Mouse (Mus musculus) lung, postnatal 36 days (tissue): Measurements from ENCODE around the gene Rapgef6.
A peak's percentile ranks its signal among the peaks of the same experiment; 100 is the strongest.
"Not testable (repeated sequence)": the region's sequence is repeated elsewhere in the genome, so short reads cannot be mapped to it uniquely, and the experiment has no call there.

Experiments
- DNase-seq: peaks from one replicate; pipeline ENCODE4 v3.0.0; 2022; ENCODE audit warnings: mixed read lengths

Rapgef6 gene

DNA sequence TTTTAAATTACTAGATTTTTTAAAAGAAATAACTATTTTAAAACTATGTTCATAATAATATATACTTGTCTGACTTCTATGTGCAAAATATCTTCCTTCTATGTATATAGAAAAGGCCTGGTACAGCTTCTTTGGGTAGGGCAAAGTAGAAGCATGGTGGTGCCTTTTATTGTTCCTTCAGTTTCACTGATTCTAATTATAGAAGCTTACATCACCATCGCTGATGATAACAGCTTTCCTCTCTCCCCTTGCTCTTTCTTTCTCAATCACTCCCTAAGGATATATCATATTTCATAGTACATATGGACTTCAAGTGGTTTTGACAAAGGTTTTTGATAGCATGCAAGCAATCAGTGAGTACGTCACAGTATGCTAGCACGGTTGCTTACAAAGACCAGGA, 69.9 kb downstream of the Rapgef6 start:
- DNase-seq, result no peak

DNA sequence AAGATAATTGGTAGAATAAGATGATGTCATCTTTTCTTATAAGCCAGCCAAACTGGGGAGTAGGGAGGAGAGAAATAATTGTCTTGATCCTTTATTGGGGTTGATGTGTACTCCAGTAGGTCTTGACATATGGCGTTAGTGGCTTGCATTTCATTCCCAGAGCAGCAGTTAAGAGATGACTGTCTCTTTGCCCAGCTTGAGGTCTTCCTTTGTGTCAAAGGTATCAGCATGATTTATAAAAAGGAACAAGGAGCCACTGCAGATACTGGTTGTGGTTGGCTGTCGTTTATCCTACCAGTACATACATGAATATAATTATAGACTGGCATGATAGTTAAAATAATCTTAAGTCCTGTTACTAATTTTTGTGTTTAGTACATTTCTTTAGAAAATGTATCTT, 71.4 kb downstream of the Rapgef6 start:
- no peak for DNase-seq

GRCm38 (mm10) chr11:54595053-54595452, 72.4 kb downstream of the Rapgef6 start:
- no peak for DNase-seq

- no peak for DNase-seq
Measured at GRCm38 (mm10) chr11:54595905-54596555, 73.4 kb downstream of the Rapgef6 start.

- no peak for DNase-seq
Measured at GRCm38 (mm10) chr11:54597902-54598447, 75.3 kb downstream of the Rapgef6 start.

DNA sequence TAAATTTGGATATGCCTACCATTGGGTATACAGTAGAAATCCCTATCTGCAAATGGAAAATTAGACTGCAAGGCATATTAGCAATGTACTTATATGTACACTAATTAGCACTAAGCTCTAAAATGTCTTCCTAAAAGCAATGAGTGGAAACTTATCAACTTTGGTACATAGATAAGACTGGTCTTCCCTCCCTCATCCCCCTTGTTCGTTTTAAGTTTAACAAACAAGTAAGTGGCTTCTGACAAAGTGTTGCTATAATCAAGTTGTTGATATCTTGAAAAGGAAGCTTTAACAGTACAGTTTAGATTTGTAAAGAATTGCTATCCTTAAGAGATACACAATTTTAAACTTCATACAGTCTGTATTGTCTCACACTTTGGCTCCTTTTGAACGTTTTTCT, 78.5 kb downstream of the Rapgef6 start:
- no peak for DNase-seq

DNA sequence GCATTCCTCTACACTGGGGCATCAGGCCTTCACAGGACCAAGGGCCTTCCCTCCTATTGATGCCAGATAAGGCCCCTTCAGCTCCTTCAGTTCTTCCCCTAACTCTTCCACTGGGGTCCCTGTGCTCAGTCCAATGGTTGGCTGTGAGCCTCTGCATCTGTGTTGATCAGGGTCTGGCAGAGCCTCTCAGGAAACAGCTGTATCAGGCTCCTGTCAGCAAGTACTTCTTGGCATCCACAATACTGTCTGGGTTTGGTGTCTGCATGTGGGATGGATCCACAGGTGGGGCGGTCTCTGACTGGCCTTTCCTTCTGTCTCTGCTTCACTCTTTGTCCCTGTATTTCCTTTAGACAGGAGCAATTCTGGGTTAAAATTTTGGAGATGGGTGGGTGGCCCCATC, 80.1 kb downstream of the Rapgef6 start:
- not testable (repeated sequence) for DNase-seq

- no peak for DNase-seq
Measured at GRCm38 (mm10) chr11:54604415-54604814, 81.8 kb downstream of the Rapgef6 start.

DNA sequence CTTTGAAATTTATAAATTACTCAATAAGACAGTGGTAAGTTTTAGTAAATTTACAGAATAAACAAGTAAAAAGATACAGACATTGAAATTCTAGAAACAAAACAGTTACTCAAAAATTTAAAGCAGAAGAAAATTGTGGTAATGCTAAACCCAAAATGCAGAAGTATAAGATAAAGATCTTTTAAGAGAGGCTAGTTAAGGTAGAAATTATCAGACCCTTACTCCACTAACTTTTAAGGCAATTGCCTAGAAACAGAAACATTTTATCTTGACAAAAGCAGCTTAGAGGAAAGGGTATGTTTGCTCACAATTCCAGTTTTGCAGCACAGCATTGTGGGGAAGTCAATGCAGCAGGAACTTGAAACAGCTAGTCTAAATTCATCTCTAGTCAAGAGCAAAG, 91.0 kb downstream of the Rapgef6 start:
- no peak for DNase-seq

GRCm38 (mm10) chr11:54614560-54614959, 91.9 kb downstream of the Rapgef6 start:
- DNase-seq, result peak; percentile 9

- DNase-seq, result peak; percentile 7
Measured at GRCm38 (mm10) chr11:54618841-54619240, 96.2 kb downstream of the Rapgef6 start.

DNA sequence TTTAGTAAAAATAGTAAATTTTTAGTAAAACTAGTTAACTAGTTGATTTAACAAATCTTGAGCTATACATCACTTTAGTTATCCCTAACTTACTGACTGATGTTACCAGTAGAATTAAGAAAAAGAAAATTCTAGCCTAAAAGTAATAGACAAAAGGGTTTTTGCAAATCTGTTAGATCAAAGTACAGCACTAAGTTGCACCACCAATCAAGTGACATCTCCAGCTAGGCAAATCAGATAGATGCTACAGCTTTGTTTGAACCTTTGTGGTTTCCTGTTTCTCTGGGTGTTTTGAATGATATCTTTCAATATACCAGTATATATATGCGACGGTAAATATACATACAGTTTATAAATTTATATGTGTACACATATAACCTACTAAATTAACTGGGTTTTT, 99.1 kb downstream of the Rapgef6 start:
- no peak for DNase-seq

GRCm38 (mm10) chr11:54626905-54627304, 104.3 kb downstream of the Rapgef6 start:
- no peak for DNase-seq

DNA sequence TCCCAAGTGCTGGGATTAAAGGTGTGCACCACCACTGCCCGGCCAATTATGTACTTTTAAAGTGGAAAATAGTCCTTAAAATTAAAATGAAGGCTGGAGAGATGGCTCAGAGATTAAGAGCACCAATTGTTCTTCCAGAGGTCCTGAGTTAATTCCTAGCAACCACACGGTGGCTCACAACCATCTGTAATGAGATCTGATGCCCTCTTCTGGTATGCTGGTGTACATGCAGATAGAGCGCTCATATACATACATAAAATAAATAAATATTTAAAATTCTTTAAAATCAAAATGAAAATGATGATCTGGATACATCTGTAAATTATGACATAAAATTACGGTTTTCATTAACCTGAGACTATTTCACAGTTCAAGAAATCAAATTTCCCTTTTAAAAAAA, 123.8 kb downstream of the Rapgef6 start:
- no peak for DNase-seq

DNA sequence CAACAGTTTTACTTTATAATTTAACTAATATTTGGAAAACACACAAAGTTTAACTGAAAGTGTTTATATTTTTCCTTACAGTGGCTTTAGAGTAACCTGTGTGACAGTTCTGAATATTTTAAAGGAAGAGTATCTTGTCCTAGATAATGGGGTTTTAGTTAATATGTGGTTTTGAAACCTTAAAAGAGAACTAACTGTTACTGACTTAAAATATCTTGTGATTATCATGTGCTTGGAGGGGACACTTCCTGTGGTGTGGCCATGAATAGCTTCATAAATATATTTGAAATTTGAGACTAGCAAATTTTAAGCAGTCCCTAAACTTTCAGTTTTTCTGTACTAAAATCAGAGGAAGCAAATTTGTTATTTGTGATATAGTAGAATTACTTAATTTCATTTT, 125.9 kb downstream of the Rapgef6 start:
- no peak for DNase-seq

DNA sequence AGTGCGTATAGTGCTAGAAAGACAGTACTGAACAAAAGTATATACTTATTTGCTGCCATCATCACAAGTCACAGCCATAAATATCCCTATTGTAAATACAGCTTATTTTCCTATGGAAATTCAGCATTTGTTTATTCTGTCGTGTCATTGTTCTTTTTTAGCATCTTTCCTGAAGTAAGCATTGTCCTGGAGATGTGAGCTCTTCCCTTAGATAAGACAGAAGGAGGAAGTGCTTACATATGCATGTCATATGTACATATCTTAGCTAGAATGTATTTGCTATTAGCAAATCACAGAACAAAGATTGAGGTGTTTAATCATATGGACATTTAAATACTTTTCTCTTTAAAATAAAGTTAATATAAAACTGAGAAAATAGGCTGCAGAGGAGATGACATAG, 132.8 kb downstream of the Rapgef6 start:
- no peak for DNase-seq

DNA sequence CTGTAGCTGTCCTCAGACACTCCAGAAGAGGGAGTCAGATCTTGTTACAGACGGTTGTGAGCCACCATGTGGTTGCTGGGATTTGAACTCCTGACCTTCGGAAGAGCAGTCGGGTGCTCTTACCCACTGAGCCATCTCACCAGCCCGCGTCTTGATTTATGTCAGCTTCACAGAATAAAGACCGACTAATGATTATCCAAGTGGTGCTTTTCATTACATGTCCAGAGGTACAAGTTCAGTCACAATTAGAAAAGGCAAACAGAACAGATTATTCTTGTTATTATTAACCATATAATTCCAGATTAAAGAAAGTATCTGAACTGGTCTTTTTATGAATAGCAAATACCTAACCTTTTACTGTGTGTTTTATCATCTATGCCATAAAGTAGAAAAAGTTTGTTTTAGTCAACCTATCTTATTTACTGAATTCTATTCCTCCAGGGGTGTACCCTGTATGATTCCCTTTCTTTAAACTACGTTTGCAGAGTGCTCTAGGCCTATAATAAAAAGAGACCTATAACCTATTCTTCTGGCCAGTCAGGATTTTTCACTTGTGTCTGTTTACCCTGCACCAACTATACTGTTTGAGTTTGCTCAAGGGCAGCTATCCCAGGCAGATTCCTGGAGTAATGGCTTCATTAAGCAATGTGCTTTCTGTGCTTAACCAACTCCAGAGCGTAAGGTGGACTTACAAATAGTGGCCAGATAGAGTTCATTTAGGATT, 151.1 kb downstream of the Rapgef6 start:
- DNase-seq, result no peak

- no peak for DNase-seq
Measured at GRCm38 (mm10) chr11:54675792-54676489, 153.3 kb downstream of the Rapgef6 start.

GRCm38 (mm10) chr11:54679141-54679540, 156.5 kb downstream of the Rapgef6 start:
- no peak for DNase-seq

DNA sequence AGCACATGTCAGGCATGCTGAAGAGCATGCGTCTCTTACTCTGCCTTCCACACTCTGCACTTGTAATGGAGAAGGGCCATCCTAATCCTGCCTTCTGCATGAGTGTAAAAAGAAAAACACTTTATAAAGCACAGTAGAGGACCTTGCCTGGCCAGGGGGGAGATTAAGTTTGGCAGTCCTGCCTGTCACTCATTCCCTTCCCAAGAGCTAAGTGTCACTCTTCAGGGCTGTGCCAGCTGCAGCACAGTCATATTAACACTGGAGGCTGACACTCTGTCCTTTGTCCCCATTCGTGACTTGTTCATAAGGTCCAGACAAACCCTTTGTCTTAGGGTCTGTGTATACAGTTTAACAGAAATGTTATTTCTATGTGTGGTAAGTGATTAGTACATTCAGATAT, 162.2 kb downstream of the Rapgef6 start:
- DNase-seq, result no peak

- peak; percentile 10 for DNase-seq
Measured at GRCm38 (mm10) chr11:54690171-54690570, 167.5 kb downstream of the Rapgef6 start.

GRCm38 (mm10) chr11:54691179-54691578, 168.5 kb downstream of the Rapgef6 start:
- peak; percentile 80 for DNase-seq

- DNase-seq, result peak; percentile 26
Measured at GRCm38 (mm10) chr11:54693696-54694095, 171.0 kb downstream of the Rapgef6 start.

GRCm38 (mm10) chr11:54694291-54694690, 171.6 kb downstream of the Rapgef6 start:
- DNase-seq, result no peak
